Mouse (Mus musculus): Measurements from ENCODE around the gene Pkdcc.

Pkdcc gene

DNA sequence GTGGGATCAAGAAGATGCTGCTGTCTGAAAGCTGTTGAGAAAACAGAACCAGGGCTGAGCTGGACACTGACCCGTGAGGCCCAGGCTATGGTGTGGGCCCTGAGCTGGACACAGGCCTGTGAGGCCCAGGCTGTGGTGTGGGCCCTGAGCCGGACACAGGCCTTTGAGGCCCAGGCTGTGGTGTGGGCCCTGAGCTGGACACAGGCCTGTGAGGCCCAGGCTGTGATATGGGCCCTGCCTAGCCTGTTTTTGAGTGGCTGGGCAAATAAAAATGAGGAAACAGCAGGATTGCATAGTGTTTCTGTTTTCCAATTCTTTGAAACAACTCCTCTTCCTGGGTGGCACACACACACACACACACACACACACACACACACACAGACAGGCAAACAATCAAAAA is 2.7 kb upstream of the Pkdcc start:
- no peak for DNase-seq (ENCODE audit: low spot score)

GRCm38 (mm10) chr17:83213228-83213915 is 1.7 kb upstream of the Pkdcc start:
- DNase-seq (ENCODE audit: low spot score), result no peak

DNA sequence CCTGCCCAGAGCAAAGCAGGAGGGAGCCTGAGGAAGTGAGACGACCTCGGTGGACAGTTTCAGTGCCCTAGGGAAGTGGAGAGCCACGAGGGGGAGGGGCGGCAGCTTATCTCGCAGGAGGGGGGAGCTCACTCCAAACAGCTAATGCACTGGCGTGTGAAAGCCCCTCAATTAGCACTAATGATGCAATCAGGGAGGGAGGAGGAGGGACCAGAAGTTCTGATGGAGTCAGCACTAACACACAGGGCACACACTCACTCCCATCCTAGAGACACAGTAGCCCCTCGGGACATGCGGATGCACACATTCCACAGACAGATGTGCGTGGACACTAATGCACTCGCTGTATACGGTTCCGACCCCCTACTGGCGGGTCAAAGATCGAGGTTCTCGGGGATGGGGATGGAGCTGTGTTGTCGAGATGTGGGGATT is 915 bp upstream of the Pkdcc start:
- no peak for DNase-seq (ENCODE audit: low spot score)

- DNase-seq (ENCODE audit: low spot score), result no peak
These were observed 595 bp downstream of the Pkdcc start for GRCm38 (mm10) chr17:83215529-83216244.

DNA sequence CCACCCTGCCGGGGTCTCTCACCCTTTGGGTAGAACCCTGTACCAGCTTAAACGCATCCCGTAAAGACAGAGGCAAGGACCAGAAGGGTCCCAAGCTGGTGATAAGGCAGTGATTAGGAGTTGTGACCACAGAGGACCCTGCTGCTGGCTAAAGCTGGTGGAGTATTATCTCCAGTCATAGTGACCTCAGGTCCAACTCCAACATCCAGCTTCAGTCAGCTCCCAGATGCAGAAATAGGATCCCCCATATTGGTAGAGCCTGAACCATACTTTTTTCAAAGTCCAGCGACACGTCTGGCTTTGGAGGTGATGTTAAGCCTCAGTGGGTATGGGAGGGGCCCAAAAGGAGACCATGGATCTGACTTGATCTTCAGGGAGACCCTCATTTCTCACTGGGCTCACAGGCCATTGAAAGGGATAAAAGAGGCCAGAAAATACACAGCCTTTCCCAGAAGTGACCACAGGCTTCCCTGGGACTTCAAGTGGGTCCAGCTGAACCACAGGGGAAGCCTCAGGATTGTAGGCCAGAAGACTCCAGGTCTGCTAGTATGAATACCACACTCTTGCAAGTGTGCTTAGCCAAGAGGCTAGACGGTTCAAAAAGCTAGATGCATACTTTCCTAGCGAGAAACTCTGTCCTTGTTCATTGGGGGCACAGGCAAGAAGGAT is 1.3 kb downstream of the Pkdcc start:
- no peak for DNase-seq (ENCODE audit: low spot score)

- DNase-seq (ENCODE audit: low spot score), result no peak
These were observed 3.1 kb downstream of the Pkdcc start for GRCm38 (mm10) chr17:83218189-83218588.

- DNase-seq (ENCODE audit: low spot score), result no peak
These were observed 3.6 kb downstream of the Pkdcc start for GRCm38 (mm10) chr17:83218722-83219121.

GRCm38 (mm10) chr17:83219351-83220287 is 4.5 kb downstream of the Pkdcc start:
- DNase-seq (ENCODE audit: low spot score), result no peak

DNA sequence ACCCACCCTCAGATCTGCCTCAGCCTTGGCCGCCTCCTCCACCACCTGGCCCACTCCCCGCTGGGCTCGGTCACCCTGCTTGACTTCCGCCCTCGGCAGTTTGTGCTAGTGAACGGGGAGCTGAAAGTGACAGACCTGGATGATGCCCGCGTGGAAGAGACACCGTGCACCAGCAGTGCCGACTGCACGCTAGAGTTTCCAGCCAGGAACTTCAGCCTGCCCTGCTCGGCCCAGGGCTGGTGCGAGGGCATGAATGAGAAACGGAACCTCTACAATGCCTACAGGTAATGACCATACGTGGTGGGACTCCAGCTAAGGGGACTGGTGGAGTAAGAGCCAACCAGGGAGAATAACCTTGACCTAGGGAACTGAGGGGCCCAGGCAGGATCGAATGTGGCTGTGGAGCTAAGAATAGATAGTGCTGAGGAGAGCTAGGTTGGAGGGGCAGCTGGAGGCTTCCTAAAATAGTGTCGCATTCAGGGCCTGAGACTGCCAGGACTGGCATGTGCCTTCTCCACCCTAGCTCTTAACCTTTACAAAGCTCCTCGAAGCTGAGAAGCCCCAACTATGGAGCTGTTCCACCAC is 6.0 kb downstream of the Pkdcc start:
- no peak for DNase-seq (ENCODE audit: low spot score)

GRCm38 (mm10) chr17:83221611-83222500 is 6.8 kb downstream of the Pkdcc start:
- DNase-seq (ENCODE audit: low spot score), result no peak

DNA sequence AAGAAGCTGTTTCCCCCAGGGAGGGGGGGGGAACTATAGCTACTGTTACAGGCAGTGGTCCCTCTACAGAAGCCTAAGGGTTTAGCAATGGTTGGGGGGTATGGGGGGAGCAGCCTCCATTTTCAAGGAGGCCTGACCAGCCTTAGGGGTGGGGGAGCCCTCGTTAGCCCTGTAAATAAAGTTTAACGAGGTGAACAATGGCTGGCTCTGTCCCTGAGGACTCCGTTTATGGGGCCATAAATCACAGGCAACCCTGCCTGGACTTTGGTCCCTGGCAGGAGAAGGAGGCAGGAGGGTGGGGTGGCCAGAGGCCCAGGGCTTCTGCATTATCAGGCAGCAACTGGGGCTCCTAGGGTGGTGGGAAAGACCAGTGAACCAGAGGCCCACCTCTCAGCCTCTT is 7.6 kb downstream of the Pkdcc start:
- no peak for DNase-seq (ENCODE audit: low spot score)

DNA sequence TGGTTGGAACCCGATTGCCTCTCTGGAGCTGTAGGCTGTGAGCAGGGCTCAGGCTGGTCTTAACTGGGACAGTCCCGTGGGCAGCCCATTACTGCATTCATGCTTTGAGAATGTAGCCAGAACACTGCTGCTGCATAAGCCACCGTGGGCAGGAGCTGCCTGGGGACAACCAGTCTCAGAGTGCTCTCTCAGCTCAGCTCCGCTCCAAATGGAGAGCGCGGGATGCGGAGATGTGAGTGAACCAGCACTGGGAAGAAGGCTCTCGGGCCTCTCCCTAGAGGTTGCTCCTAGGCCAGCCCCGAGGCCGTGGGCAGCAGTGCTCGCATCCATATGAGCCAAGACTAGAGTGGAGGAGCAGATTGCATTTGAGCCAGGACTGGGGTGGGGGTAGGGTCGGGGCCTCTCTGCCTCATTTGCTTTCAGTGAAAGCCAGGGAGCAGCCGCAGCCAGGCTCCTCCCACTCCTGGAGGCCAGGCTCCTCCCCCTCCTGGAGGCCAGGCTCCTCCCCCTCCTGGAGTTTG is 9.4 kb downstream of the Pkdcc start:
- DNase-seq (ENCODE audit: low spot score), result no peak

DNA sequence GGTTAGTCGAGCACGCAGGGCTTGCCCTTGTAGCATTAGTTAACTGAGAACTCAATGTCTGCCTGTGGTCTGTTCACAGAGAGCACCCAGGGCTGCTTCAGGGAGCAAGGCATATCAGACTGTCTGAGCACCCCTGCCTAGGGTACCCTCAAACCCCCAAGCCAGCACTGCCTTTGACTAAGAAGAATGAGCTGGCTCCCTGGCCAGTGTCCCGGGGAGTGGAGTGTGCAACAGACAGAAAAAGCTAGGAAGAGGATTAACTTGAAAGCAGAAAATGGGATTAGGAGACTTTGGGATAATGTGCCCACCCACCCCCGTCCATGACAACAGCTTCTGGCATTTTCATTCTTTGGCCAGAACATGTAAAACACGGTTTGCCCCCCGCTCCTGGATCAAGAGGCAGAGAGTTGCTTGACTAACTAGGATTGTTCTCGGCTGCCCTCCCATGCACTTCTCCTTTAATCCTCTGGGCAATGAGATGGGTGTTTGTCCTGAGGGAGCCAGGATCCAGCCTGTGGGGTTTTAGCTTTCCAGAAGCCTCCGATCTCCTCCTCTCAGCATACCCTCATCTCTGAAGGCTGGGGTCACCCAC is 11.4 kb downstream of the Pkdcc start:
- DNase-seq (ENCODE audit: low spot score), result no peak

- no peak for DNase-seq (ENCODE audit: low spot score)
These were observed 16.3 kb downstream of the Pkdcc start for GRCm38 (mm10) chr17:83231357-83231756.

DNA sequence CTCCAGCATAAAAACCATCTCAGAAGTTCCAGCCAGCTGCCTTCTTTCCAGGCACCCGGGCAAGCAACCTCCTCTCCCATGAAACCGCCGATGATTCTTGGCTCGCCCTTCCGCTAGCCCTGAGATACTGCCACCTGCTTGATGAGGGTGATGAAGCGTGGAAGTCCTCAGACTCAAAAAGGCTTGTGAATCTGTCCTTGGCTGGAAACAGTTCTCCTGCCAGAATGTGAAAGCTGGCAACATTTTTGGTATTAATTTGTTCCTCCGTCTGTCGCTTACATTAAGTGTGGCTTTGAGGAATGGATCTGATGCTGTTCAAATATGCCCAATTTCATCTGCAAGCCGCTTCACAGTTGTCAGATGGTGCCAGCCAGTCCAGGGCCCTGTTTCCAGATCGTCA is 20.1 kb downstream of the Pkdcc start:
- no peak for DNase-seq (ENCODE audit: low spot score)

- no peak for DNase-seq (ENCODE audit: low spot score)
These were observed 21.1 kb downstream of the Pkdcc start for GRCm38 (mm10) chr17:83236202-83236601.

DNA sequence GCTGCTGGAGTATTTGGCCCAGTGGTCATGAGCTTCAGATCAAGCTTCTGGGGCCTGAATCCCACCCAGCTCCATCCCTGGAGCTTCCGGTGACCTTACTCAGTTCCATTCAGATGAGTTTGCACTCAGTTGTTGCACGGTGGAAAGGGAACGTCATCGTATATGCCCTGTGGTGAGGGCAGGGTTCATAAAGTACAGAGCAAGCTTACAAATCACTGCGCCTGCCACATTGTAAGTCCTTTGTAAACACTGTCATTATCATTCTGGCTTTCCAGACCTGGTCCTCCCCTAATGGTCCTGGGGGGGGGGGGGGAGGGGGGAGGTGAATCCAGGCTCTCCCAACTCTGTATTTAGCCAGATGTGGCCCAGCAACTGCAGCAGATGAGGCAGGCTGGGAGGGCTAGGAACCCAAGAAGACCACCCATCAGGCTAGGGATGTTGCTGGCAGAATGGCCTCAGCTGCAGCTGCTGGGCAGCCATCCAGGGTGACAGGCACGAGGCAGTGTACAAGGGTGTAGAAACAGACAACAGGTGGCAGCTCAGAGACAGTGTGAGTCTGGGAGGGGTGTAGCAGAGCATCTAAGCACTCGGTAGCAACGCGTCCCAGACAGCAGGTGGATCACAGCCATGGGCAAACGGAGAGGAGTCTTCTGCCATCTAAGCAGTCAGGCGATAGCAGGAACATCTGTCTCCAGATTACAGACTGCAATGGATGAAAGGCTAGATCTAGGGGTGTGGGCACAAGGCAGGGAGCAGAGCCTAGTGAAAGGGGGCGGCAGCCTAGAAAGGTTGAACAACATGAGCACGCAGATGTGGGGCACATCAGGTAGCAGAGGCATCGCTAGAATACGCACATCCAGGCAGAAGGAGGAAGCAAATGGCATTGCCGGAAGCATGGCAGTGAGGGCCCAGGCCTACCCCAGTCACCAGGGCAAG is 23.3 kb downstream of the Pkdcc start:
- DNase-seq (ENCODE audit: low spot score), result no peak

DNA sequence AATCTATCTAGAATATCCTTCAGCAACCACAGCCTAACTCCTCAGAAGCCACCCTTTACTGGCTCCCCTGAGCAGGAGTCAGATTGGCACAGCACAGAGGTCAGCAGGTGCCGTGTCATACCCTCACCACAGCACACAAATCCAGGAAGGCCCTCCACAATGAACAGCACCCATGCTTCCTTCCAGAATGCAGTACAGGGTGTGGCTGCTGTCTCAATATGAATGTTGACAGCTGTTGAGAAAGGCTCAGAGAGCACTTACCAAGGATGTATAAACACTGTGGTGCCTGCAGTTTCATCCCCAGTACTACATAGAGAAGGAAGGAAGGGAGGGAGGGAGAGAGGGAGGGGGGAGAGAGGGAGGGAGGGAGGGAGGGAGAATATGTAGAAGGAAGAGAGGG is 29.4 kb downstream of the Pkdcc start:
- no peak for DNase-seq (ENCODE audit: low spot score)

DNA sequence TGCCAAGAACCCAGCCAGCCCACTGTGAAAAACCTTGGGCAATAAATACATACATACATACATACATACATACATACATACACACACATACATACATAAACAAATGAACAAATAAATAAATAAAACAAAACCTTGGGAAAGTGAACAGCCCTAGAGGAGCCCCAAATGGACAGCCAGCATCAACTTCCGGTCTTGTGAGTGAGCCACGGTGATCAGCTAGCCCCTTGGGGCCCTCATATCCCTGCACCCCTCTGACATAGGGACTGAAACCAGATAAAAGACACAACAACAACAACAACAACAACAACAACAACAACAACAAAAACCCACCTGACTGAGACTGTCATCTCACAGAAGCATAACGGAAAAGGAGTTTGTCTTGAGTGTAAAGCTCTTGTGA is 30.4 kb downstream of the Pkdcc start:
- no peak for DNase-seq (ENCODE audit: low spot score)
